Mouse (Mus musculus) brown adipose tissue, adult 24 weeks (tissue): ENCODE results near the gene Akr1d1. TPM values are rescaled to one million over a fixed set of nuclear protein-coding genes. Genes with fewer than 3 reads are reported as not detected.
A peak's percentile ranks its signal among the peaks of the same experiment; 100 is the strongest.

Source experiments
- H3K27ac ChIP-seq: fragments of 200-500 bp; replicated peaks from 2 replicates; pipeline ENCODE4 v1.5.1; 2012; ENCODE audit warnings: low read depth, mild to moderate bottlenecking, low read length
- H3K4me1 ChIP-seq: fragments of 200-500 bp; 2 replicates; pipeline ENCODE4 v1.6.1; 2012; ENCODE audit warnings: low read length, mixed read lengths; ENCODE audit not compliant: control insufficient read depth, insufficient read depth, insufficient read length
- H3K4me3 ChIP-seq: fragments of 200-500 bp; 2 replicates; pipeline ENCODE4 v1.5.1; 2012; ENCODE audit warnings: low read depth, mild to moderate bottlenecking, low read length, moderate library complexity; ENCODE audit not compliant: insufficient read depth
- polyA plus RNA-seq: library from polyadenylated mRNA; stranded (reverse); fragments of >200 nt; gene quantifications from 2 replicates; pipeline ENCODE4 v1.2.4, GENCODE M21; 2012; ENCODE audit not compliant: missing spikeins, insufficient read depth, insufficient read length

The Akr1d1 gene
- polyA plus RNA-seq, 1 experiment, result not detected

DNA sequence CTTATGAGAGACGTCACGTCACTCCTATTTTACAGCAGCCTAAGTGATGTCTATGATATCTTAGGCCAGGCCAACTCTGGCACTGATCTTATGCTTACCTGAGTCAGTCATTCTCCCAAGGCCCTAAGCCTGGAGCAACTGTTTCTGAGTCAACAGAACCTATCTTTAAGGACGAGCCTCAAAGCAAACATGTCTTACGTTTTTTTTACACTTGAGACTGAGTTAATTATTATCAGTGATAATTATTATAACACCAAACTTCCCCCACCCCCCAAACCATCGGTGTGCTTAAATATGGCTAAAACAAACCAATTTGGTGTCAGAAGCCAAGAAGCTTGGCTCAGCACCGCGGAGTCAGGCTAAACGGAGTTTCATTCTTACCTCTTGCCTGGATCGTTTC, 9.4 kb downstream of the Akr1d1 start:
- Histone ChIP-seq H3K4me1 (no peaks in the 10 kb centered on the region), H3K27ac (no peak overlapping the region), H3K4me3 (no peak overlapping the region)

DNA sequence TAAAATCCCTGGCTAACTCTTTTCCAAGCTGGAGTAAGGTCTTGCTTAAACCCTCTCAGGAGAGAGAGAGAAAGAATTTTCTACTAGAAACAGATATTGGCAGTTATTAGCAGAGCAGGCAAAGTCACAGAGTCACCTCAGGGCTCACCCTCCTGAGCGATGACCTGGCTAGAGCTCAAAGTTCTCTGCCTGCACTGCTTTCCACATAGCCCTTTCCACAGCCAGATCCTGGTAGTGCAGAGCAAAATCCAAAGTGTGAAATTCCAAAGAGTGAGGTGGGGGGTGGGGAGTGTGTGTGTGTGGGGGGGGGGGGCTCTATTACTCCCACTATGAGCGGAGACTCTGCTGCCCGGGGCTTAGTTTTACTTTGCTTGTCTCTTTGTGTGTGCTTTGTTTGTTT, 10.1 kb downstream of the Akr1d1 start:
- no peak overlapping the region for H3K4me3 ChIP-seq
- H3K4me1 ChIP-seq, result no peaks in the 10 kb centered on the region
- H3K27ac ChIP-seq, result no peak overlapping the region

DNA sequence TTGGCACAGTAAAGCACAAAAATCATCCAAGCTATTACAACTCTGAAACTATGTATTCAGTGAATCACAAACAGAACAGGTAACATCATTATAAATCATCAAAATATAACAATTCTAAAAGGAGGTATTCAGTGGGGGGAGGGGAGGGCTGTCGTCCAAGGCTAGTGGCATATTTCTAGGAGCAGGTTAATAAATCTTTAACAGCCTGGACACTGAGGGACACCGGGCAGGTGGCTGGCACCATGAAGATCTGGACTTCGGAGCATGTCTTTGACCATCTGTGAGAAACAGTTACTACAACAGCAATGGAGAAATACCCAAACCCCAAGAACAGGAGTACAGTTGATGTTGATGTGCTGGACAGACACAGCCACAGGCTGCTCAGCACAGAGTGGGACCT, 11.2 kb downstream of the Akr1d1 start:
- H3K27ac ChIP-seq, result no peak overlapping the region
- no peaks in the 10 kb centered on the region for H3K4me1 ChIP-seq
- no peak overlapping the region for H3K4me3 ChIP-seq

DNA sequence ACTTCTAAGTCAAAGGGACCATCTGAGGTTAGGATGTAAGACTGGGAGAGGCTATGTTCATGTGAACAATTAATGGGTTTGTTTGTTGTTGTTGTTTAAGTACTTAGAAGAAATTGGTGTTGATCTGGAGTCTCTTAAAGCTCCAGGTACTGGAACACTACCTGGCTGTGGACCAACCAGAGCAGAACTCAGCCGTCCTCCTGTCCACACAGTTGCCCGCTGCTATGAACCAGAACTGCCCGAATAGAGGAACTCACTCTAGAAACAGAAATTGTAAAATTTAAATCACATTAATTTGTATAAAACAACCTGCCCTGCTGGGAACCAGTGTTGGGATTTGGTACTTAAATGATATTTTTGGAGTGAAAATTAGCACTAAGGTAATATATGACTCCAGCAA, 12.2 kb downstream of the Akr1d1 start:
- Histone ChIP-seq H3K27ac (no peak overlapping the region), H3K4me3 (no peak overlapping the region), H3K4me1 (no peaks in the 10 kb centered on the region)

DNA sequence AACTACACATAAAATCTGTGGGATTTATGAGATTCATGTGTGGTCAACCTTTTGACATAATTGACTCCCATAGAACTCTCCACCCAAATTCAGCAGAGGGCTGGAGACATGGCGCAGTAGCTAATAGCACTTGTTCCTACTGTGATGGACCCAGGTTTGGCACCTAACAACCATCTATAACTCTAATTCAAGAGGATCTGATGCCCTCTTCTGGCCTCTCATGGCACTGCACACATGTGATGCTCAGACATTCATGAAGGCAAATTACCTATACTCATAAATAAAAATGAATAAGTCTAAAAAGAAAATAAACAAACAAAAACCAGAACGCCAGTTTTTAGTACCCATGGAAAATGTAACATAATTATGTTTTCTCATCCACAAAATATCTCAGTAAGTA, 22.8 kb downstream of the Akr1d1 start:
- H3K4me3 ChIP-seq, result no peak overlapping the region
- H3K4me1 ChIP-seq, result no peaks in the 10 kb centered on the region; the same call in 1 of the 2 replicates
- no peak overlapping the region for H3K27ac ChIP-seq

DNA sequence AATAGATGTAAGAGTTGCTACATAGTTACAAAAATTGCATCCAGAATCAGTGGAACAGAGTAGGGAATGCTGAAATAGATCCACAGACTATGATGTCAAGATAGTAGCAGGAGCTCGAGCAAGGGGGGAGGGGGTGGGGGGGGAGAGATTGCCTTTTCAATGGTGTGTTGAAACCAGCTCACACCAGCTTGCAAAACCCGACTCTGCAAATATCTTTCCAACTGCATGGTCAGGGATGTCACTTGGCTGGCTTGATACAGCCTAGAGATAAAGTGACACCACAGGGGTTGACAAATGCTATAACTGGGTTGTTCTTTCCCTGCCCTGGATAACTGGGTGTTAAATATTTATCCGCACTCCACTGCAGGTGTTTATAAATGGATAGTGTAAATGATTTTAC, 24.0 kb downstream of the Akr1d1 start:
- Histone ChIP-seq H3K4me1 (no peaks in the 10 kb centered on the region; the same call in 1 of the 2 replicates), H3K4me3 (no peak overlapping the region), H3K27ac (no peak overlapping the region)

DNA sequence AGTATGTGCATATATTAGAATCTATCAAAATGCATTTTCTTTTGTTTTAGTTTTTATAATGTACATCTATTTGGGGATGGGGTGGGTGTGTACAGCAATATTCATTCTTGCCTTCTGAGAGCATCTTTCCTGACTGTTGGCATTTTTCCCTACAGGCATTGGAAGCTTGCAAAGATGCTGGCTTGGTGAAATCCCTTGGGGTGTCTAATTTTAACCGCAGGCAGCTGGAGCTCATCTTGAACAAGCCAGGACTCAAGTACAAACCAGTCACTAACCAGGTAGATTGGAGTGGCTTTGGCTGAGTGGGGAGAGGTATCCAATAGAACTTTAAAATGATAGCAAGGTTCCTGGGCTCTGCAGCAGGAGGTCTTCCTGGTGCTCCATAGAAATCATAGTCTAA, 24.4 kb downstream of the Akr1d1 start:
- Histone ChIP-seq H3K4me3 (no peak overlapping the region), H3K4me1 (no peaks in the 10 kb centered on the region; the same call in 1 of the 2 replicates), H3K27ac (no peak overlapping the region)

DNA sequence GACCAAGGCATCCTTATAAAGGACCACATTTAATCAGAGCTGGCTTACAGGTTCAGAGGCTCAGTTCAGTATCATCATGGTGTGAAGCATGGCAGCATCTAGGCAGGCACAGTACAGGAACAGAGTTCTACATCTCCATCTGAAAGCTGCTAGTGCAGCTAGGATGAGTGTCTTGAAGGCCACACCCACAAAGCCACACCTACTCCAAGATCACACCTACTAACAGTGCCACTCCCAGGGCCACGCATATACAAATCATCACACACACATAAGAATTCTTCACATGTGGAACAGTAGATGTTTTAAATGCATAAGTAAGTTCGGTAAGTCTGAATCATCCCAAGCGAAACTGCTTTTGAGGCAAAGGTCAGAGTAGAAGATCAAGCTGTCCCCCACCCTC, 33.9 kb downstream of the Akr1d1 start:
- Histone ChIP-seq H3K4me1 (no peaks in the 10 kb centered on the region), H3K27ac (no peak overlapping the region), H3K4me3 (no peak overlapping the region)

DNA sequence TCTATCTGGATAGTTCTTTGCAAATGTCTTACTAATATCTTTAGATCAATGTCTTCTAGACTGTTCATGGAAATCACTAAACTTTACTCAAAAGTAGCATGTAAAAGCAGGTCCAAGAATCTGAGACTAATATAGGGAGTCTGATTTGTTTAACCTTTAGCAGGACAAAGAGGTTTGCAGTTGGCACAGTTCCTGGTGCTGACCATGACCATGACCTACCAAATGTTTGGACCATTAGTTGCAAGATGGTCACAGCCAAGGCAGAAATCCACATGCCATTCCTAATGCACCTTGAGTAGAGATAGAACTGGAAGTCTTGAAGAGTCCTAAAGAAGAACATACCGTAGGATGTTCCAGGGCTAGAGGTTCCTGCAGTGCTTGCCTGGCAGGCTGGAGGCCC, 37.4 kb downstream of the Akr1d1 start:
- no peak overlapping the region for H3K27ac ChIP-seq
- no peak overlapping the region for H3K4me3 ChIP-seq

DNA sequence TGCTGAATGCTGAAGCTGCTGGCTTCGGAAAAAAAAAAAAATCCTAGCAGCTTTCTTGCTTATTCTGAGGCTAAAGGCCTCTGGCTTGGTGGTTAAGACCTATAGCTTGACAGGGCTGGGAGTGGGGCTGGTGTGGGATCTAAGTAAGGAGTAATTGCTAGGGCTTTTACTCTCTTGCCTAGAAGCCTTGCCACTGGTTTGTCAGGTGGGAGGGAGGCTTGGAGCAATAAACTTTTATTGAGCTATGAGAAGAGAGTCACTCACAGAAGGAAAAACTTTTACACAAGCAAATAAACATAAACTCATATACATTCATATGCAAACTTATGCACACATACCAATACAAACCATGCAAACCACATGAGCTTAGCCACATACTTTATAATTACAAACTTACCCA, 42.0 kb downstream of the Akr1d1 start:
- H3K4me3 ChIP-seq, result no peak overlapping the region
- no peak overlapping the region for H3K27ac ChIP-seq
- no peaks in the 10 kb centered on the region for H3K4me1 ChIP-seq

More for the DNA sequence above, 37.4 kb downstream of the Akr1d1 start:
- H3K4me1 ChIP-seq, result no peaks in the 10 kb centered on the region

DNA sequence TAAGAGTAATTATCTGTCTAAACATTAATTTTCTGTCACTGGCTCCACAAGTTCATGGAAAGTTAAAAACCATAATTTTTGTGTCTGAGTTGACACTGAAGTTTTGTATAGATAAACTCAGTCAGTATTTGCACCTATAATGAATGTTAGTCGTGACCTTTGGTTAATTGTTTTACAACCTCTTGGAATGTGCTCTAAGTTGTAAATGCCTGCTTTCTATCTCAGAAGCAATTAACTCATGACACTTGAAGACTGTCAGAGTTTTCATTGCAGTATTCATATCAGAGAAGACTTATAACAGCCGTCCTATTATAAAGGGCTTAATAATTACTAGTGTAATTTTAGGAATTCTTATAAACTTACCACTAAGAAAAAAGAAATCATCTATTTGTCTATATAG, 43.0 kb downstream of the Akr1d1 start:
- Histone ChIP-seq H3K4me3 (no peak overlapping the region), H3K4me1 (no peaks in the 10 kb centered on the region), H3K27ac (no peak overlapping the region)

DNA sequence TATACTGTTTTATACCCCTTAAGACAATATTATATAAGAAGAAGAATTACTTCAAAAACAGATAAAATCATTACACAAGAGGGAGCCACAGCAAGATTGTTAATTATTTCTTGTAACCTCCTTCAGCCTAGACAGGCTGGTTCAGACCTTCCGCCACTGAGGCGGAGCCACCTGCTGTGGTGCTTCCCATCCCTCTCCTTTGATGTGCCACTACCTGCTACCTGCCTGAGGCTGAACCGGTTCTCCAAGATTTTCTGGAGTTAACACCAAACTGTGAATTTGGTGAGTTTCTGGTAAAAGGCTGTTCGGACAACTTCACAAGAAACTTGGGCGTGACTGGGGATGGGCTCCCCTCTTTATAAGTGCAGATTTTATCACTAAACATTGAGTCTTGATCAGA, 50.5 kb downstream of the Akr1d1 start:
- no peak overlapping the region for H3K4me3 ChIP-seq
- no peaks in the 10 kb centered on the region for H3K4me1 ChIP-seq
- no peak overlapping the region for H3K27ac ChIP-seq

DNA sequence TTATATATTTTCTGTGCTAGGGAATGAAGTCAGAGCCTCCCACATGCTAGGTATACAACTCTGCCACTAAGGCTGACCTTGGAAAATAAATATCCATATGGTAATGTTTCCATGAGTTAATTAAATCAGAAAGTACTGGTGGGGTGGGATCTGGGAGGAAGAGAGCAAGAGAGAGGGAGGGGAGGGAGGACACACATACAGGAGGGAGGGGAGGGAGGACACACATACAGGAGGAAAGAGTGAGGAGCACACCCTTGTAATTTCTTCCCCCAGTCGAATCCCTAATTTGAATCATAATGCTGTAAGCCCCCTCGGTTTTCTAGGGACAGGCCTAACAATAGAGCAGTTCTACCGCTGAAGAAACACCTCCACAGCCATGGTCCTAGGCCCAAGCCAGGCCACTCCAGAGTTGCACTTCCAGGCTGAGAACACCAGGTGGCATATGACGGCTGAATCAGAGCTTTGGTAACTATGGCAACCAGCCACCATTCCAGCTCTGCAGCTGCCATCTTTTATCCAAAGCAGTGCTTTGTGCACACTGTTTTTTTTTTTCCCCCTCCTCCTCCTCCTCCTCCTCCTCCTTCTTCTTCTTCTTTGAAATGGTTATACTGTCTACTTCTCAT, 59.5 kb downstream of the Akr1d1 start:
- Histone ChIP-seq H3K4me1 (peaks cover 13% of the 10 kb centered on the region; the same call in 1 of the 2 replicates), H3K27ac (no peak overlapping the region), H3K4me3 (no peak overlapping the region)

DNA sequence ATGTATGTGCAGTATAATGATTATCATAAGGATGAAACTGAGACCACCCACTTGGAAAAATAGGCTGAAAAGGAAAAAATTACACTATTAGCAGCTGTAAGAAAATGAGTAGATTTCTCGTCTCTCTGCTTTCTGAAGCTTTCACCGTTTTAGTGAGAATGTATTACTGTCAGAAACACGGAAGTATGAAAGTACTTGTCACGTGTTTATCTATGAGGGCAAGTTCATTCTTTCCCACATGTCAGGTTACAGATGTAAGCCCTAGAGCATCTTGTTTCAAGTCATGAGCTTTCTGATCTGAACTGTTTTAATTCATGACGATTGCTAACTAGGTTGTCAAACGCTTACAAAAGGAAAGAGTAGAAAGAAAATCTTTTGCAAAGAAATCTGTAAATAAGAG, 60.8 kb downstream of the Akr1d1 start:
- Histone ChIP-seq H3K27ac (no peak overlapping the region), H3K4me3 (no peak overlapping the region), H3K4me1 (peaks cover 11% of the 10 kb centered on the region; the same call in 1 of the 2 replicates)

DNA sequence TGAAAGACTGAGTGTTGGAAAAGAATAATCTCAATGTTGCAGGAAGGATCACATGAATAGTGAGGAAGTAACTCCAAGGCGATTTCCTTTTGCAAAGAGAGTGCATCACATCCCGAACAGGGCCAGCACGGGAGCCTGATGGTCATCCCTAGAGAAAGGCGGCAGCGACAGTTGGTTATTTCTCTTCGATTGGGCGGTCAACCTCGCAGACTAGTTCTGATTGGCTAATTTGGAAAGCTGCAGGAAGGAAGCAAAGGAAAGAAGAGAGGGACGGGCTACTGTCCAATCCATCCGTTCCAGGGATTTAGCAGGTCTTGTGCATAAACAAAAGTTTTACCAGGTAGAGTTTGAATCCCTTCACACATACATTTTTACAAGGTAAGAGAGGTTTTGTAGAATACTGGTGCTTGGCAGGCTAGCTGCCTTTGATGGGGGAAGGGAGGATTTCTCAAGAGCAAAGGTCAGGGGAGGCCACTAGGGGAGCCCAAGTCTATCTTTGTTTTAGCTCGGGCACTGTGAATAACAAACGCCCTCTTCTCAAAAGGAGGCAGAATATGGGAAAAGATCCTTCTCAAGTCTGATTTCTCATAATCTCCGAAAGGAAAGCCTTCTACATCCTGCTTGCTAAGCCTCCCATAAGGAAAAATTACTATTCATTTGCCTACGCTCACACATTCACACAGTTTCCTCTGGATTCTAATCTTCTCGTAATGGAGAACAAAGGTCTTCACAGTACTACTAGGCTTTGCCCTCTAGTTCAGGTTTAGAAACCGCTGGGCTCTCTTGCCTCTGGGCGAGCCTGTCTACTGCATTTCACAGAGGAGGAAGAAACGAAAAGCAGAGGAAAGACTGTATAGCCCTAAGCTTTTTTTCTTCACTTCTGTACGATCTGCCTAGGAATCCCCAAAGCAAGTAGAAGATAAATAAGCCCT, 62.4 kb downstream of the Akr1d1 start:
- Histone ChIP-seq H3K4me3 (no peak overlapping the region), H3K27ac (peak overlapping the region; percentile 94), H3K4me1 (peaks cover 11% of the 10 kb centered on the region; the same call in 1 of the 2 replicates)

DNA sequence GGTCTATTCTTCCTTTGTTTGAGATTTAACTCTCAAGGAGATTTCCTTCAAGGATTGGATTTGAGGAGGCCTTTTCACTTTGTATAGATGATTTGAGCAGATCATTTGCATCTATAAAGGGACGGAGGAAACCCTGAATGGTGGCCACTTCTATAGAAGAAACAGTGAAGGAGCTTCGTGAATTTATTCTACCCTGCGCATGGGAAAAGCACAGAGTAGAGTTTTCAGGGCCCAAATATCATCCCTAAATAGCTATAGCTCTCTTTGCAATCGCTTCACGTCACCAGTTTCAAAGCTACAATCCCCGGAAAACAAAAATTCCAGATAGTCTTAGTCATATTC, 63.0 kb downstream of the Akr1d1 start:
- H3K27ac ChIP-seq, result peak overlapping the region; percentile 94
- H3K4me1 ChIP-seq, result peaks cover 13% of the 10 kb centered on the region; the same call in 1 of the 2 replicates
- no peak overlapping the region for H3K4me3 ChIP-seq
